ENCODE assay signal across 8 mouse cellular contexts in genomic region chr13:55486916-55487577, GRCm38 (mm10). TPM values are rescaled to one million over a fixed set of nuclear protein-coding genes. Genes with fewer than 3 reads are reported as not detected.
DNase-seq lines count a peak whose midpoint lies in the region; ATAC-seq lines count a peak whose summit lies in the region.

No protein-coding gene starts in this region.

- peak overlapping the region; percentile 60 for H3K4me3 ChIP-seq in heart, embryonic 16.5 days (ENCODE audit: low read length)
- H3K4me3 ChIP-seq in limb, embryonic 15.5 days = peak overlapping the region; percentile 93
- H3K4me3 ChIP-seq in neural tube, embryonic 12.5 days = peak overlapping the region; percentile 96

- H3K27me3 ChIP-seq in heart, embryonic 16.5 days (ENCODE audit: control insufficient read depth, insufficient read depth, low read length) = peaks cover 68% of the 10 kb centered on the region
- H3K27me3 ChIP-seq in limb, embryonic 15.5 days = no peaks in the 10 kb centered on the region
- H3K27me3 ChIP-seq in neural tube, embryonic 12.5 days (replicated peaks) = no peaks in the 10 kb centered on the region

- H3K4me1 ChIP-seq in heart, embryonic 16.5 days (ENCODE audit: control insufficient read depth, insufficient read depth, low read length) = peaks cover 49% of the 10 kb centered on the region
- H3K4me1 ChIP-seq in limb, embryonic 15.5 days = peaks cover 56% of the 10 kb centered on the region
- H3K4me1 ChIP-seq in neural tube, embryonic 12.5 days = peaks cover 57% of the 10 kb centered on the region

- peak; percentile 48 for ATAC-seq in common myeloid progenitor, adult 5-6 weeks (replicated peaks; ENCODE audit: low read depth, poor library complexity, severe bottlenecking)
- peak; percentile 45 for ATAC-seq in heart, embryonic 16.5 days (replicated peaks; ENCODE audit: extremely low read depth, insufficient read depth, low FRiP score)
- peak; percentile 50 for ATAC-seq in limb, embryonic 15.5 days (ENCODE audit: insufficient number of reproducible peaks, low FRiP score, low TSS enrichment, low read depth)
- peak; percentile 48 for ATAC-seq in neural tube, embryonic 12.5 days (ENCODE audit: low FRiP score, low read depth)

- peak; percentile 30 for DNase-seq in right cerebral cortex, adult 18-20 months
- DNase-seq in right cerebral cortex, postnatal 14 days = no peak
- no peak for DNase-seq in spleen, adult 18-20 months
- no peak for DNase-seq in c-Kit-positive CD71-positive TER-119-positive erythroid progenitor cells, embryonic 14.5 days (ENCODE audit: low spot score)

- H3K4me2 ChIP-seq in heart, embryonic 16.5 days (ENCODE audit: low read depth, low read length) = peak overlapping the region; percentile 95
- H3K4me2 ChIP-seq in limb, embryonic 15.5 days = peak overlapping the region; percentile 80
- peak overlapping the region; percentile 91 for H3K4me2 ChIP-seq in neural tube, embryonic 12.5 days (replicated peaks)

- H3K27ac ChIP-seq in heart, embryonic 16.5 days (ENCODE audit: low read length) = peak overlapping the region; percentile 71
- peak overlapping the region; percentile 91 for H3K27ac ChIP-seq in limb, embryonic 15.5 days
- H3K27ac ChIP-seq in neural tube, embryonic 12.5 days = peak overlapping the region; percentile 96

- WGBS in heart, embryonic 16.5 days = 2% methylated on average over 28 of the region's 29 CpGs
- WGBS in limb, embryonic 15.5 days = 0% methylated on average over 28 of the region's 29 CpGs
- 1% methylated on average over 28 of the region's 29 CpGs for WGBS in neural tube, embryonic 12.5 days

- H3K9me3 ChIP-seq in heart, embryonic 16.5 days (replicated peaks; ENCODE audit: control insufficient read depth, low read length) = no peaks in the 10 kb centered on the region
- H3K9me3 ChIP-seq in limb, embryonic 15.5 days = no peaks in the 10 kb centered on the region
- no peaks in the 10 kb centered on the region for H3K9me3 ChIP-seq in neural tube, embryonic 12.5 days

- H3K36me3 ChIP-seq in heart, embryonic 16.5 days (ENCODE audit: control insufficient read depth, insufficient read depth) = no peaks in the 10 kb centered on the region
- H3K36me3 ChIP-seq in limb, embryonic 15.5 days = peaks cover 8% of the 10 kb centered on the region
- H3K36me3 ChIP-seq in neural tube, embryonic 12.5 days = peaks cover 17% of the 10 kb centered on the region

- peak overlapping the region; percentile 77 for H3K9ac ChIP-seq in heart, embryonic 16.5 days (ENCODE audit: low read length)
- H3K9ac ChIP-seq in limb, embryonic 15.5 days = peak overlapping the region; percentile 96
- H3K9ac ChIP-seq in neural tube, embryonic 12.5 days = peak overlapping the region; percentile 100

RNA-seq across cellular contexts. Expression of gene Dbn1, which starts 0.9 kb away (rescaled TPM):
- total RNA-seq in common myeloid progenitor, adult 5-6 weeks (2017) = 1.1 and 5.3 TPM in 2 replicates
- polyA plus RNA-seq in heart, embryonic 16.5 days (2015; fragmentation: Nextera tagmentation; extraction: Ambion mirVana) = 59.4 and 62.5 TPM in 2 replicates
- polyA plus RNA-seq in limb, embryonic 15.5 days (2015; fragmentation: Nextera tagmentation; extraction: Ambion mirVana) = 162 and 172 TPM in 2 replicates
- 575 and 596 TPM in 2 replicates for polyA plus RNA-seq in neural tube, embryonic 12.5 days (2016; fragmentation: Nextera tagmentation; extraction: Ambion mirVana)

RNA-seq across cellular contexts. Expression of gene Prr7, which starts 23.0 kb away (rescaled TPM):
- 0.27 TPM in 1 of 2 replicates, not detected in the other for total RNA-seq in common myeloid progenitor, adult 5-6 weeks (2017)
- polyA plus RNA-seq in heart, embryonic 16.5 days (2015; fragmentation: Nextera tagmentation; extraction: Ambion mirVana) = 0.25 and 0.28 TPM in 2 replicates
- polyA plus RNA-seq in limb, embryonic 15.5 days (2015; fragmentation: Nextera tagmentation; extraction: Ambion mirVana) = 0.38 and 1.2 TPM in 2 replicates
- polyA plus RNA-seq in neural tube, embryonic 12.5 days (2016; fragmentation: Nextera tagmentation; extraction: Ambion mirVana) = 1.8 TPM in 2 replicates

RNA-seq across cellular contexts. Expression of gene Pdlim7, which starts 26.4 kb away (rescaled TPM):
- total RNA-seq in common myeloid progenitor, adult 5-6 weeks (2017) = 4.6 and 12.2 TPM in 2 replicates
- polyA plus RNA-seq in heart, embryonic 16.5 days (2015; fragmentation: Nextera tagmentation; extraction: Ambion mirVana) = 229 and 248 TPM in 2 replicates
- 147 and 213 TPM in 2 replicates for polyA plus RNA-seq in limb, embryonic 15.5 days (2015; fragmentation: Nextera tagmentation; extraction: Ambion mirVana)
- polyA plus RNA-seq in neural tube, embryonic 12.5 days (2016; fragmentation: Nextera tagmentation; extraction: Ambion mirVana) = 158 and 166 TPM in 2 replicates

RNA-seq across cellular contexts. Expression of gene Dok3, which starts 42.0 kb away (rescaled TPM):
- 8.3 and 9.6 TPM in 2 replicates for total RNA-seq in common myeloid progenitor, adult 5-6 weeks (2017)
- 1.9 and 2.2 TPM in 2 replicates for polyA plus RNA-seq in heart, embryonic 16.5 days (2015; fragmentation: Nextera tagmentation; extraction: Ambion mirVana)
- polyA plus RNA-seq in limb, embryonic 15.5 days (2015; fragmentation: Nextera tagmentation; extraction: Ambion mirVana) = 4.7 and 5.7 TPM in 2 replicates
- polyA plus RNA-seq in neural tube, embryonic 12.5 days (2016; fragmentation: Nextera tagmentation; extraction: Ambion mirVana) = 3.7 and 4.3 TPM in 2 replicates

RNA-seq across cellular contexts. Expression of gene Grk6, which starts 42.2 kb away (rescaled TPM):
- total RNA-seq in common myeloid progenitor, adult 5-6 weeks (2017) = 68.9 and 84.5 TPM in 2 replicates
- 11.4 and 19.4 TPM in 2 replicates for polyA plus RNA-seq in heart, embryonic 16.5 days (2015; fragmentation: Nextera tagmentation; extraction: Ambion mirVana)
- 34.3 and 39.0 TPM in 2 replicates for polyA plus RNA-seq in limb, embryonic 15.5 days (2015; fragmentation: Nextera tagmentation; extraction: Ambion mirVana)
- 51.8 and 52.4 TPM in 2 replicates for polyA plus RNA-seq in neural tube, embryonic 12.5 days (2016; fragmentation: Nextera tagmentation; extraction: Ambion mirVana)
